ENCODE assay signal across 24 mouse cellular contexts in genomic region chr15:100201806-100202205, GRCm38 (mm10). TPM values are rescaled to one million over a fixed set of nuclear protein-coding genes. Genes with fewer than 3 reads are reported as not detected.
A peak's percentile ranks its signal among the peaks of the same experiment; 100 is the strongest.
DNase-seq lines count a peak whose midpoint lies in the region; ATAC-seq and TF ChIP-seq lines count a peak whose summit lies in the region.
"Had no signal": no experiment of that assay in that cellular context is flagged by ENCODE, and none has a peak within 500 bp of the region (broad histone marks: within the 10 kb centered on the region; RNA-seq: fewer than 3 reads in every experiment).

No protein-coding gene starts in this region.

- 70% methylated on average over 3 of the region's 3 CpGs for WGBS in heart, embryonic 10.5 days
- 41% methylated on average over 3 of the region's 3 CpGs for WGBS in heart, embryonic 15.5 days

- intact Hi-C loops in heart, postnatal 14 days (cut with DNase I), result no loop called here

- H3K27me3 ChIP-seq in heart, embryonic 10.5 days (ENCODE audit: insufficient read depth, poor library complexity, severe bottlenecking), result no peaks in the 10 kb centered on the region
- no peaks in the 10 kb centered on the region for H3K27me3 ChIP-seq in heart, embryonic 15.5 days
- H3K27me3 ChIP-seq: forebrain, embryonic 13.5 days; kidney, embryonic 15.5 days; limb, embryonic 15.5 days; liver, embryonic 13.5 days; megakaryocyte, embryonic 14.5 days; midbrain, embryonic 13.5 days; neural tube, embryonic 13.5 days had no signal

- no peaks in the 10 kb centered on the region for H3K9me3 ChIP-seq in heart, embryonic 10.5 days
- no peaks in the 10 kb centered on the region for H3K9me3 ChIP-seq in heart, embryonic 15.5 days (replicated peaks)
- H3K9me3 ChIP-seq: forebrain, embryonic 13.5 days; kidney, embryonic 15.5 days; limb, embryonic 10.5 days; limb, embryonic 15.5 days; liver, embryonic 13.5 days; megakaryocyte, embryonic 14.5 days; midbrain, embryonic 13.5 days; neural tube, embryonic 13.5 days had no signal

- peak overlapping the region; percentile 44 for H3K4me2 ChIP-seq in heart, embryonic 15.5 days
- H3K4me2 ChIP-seq: forebrain, embryonic 13.5 days; kidney, embryonic 15.5 days; limb, embryonic 15.5 days; liver, embryonic 13.5 days; midbrain, embryonic 13.5 days; neural tube, embryonic 13.5 days had no signal

- H3K9ac ChIP-seq in heart, embryonic 15.5 days, result no peak overlapping the region
- H3K9ac ChIP-seq: kidney, embryonic 15.5 days; limb, embryonic 15.5 days; liver, embryonic 13.5 days; midbrain, embryonic 13.5 days; neural tube, embryonic 13.5 days had no signal

- peaks cover 44% of the 10 kb centered on the region for H3K4me1 ChIP-seq in heart, embryonic 10.5 days
- H3K4me1 ChIP-seq in heart, embryonic 15.5 days (replicated peaks), result peaks cover 49% of the 10 kb centered on the region
- peaks cover 33% of the 10 kb centered on the region for H3K4me1 ChIP-seq in cortical plate, adult 2 months (ENCODE audit: control insufficient read depth, insufficient read depth, low read length)
- H3K4me1 ChIP-seq: forebrain, embryonic 13.5 days; kidney, embryonic 15.5 days; limb, embryonic 10.5 days; liver, embryonic 13.5 days; midbrain, embryonic 13.5 days; neural tube, embryonic 13.5 days had no signal

- no peak for ATAC-seq in heart, embryonic 15.5 days (replicated peaks; ENCODE audit: insufficient number of reproducible peaks, insufficient read depth, low FRiP score, low read depth)
- ATAC-seq: forebrain, embryonic 13.5 days; hindbrain, embryonic 16.5 days; lung, postnatal 0 days; midbrain, embryonic 13.5 days had no signal

- no peak for TF ChIP-seq CTCF in cortical plate, adult 2 months (IDR thresholded peaks at IDR 0.05; ENCODE audit: extremely low read depth, insufficient read depth, low read length)

- TF ChIP-seq POLR2A in cortical plate, adult 2 months (IDR thresholded peaks at IDR 0.05; ENCODE audit: extremely low read depth, insufficient read depth, low read length), result no peak

- no peak overlapping the region for H3K4me3 ChIP-seq in heart, embryonic 10.5 days
- H3K4me3 ChIP-seq in heart, embryonic 15.5 days, result no peak overlapping the region
- no peak overlapping the region for H3K4me3 ChIP-seq in cortical plate, adult 2 months (ENCODE audit: insufficient read depth, low read length)
- H3K4me3 ChIP-seq: forebrain, embryonic 13.5 days; kidney, embryonic 15.5 days; limb, embryonic 10.5 days; limb, embryonic 15.5 days; liver, embryonic 13.5 days; megakaryocyte, embryonic 14.5 days; midbrain, embryonic 13.5 days; neural tube, embryonic 13.5 days had no signal

- peak overlapping the region; percentile 78 for H3K27ac ChIP-seq in heart, embryonic 10.5 days
- peak overlapping the region; percentile 94 for H3K27ac ChIP-seq in heart, embryonic 15.5 days
- H3K27ac ChIP-seq in cortical plate, adult 2 months (ENCODE audit: insufficient read depth, low read length), result peak overlapping the region; percentile 94
- H3K27ac ChIP-seq: forebrain, embryonic 13.5 days; kidney, embryonic 15.5 days; limb, embryonic 10.5 days; limb, embryonic 15.5 days; liver, embryonic 13.5 days; midbrain, embryonic 13.5 days; neural tube, embryonic 13.5 days had no signal

- peaks cover 77% of the 10 kb centered on the region for H3K36me3 ChIP-seq in heart, embryonic 10.5 days
- H3K36me3 ChIP-seq in heart, embryonic 15.5 days, result peaks cover 40% of the 10 kb centered on the region

- DNase-seq in heart, embryonic 10.5 days (ENCODE audit: low spot score), result no peak
- no peak for DNase-seq in heart, postnatal 14 days
- DNase-seq in heart, adult 18-20 months, result no peak
- DNase-seq in brain, adult 2 months (ENCODE audit: low read depth, low spot score), result peak; percentile 64
- DNase-seq: adrenal gland, postnatal 25 days; B cell, adult 2 months; cerebellum, adult 18-20 months; cerebellum, postnatal 14 days; kidney, adult 18-20 months; kidney, postnatal 25 days; liver, embryonic 13.5 days; lung, adult 18-20 months; lung, postnatal 4 days had no signal

RNA-seq across cellular contexts. Expression of gene Atf1, which starts 25.8 kb away (rescaled TPM):
- polyA plus RNA-seq in heart, embryonic 10.5 days (2016; fragmentation: Nextera tagmentation; extraction: Ambion mirVana), result 36.0 and 36.1 TPM in 2 replicates
- total RNA-seq in heart, postnatal 14 days (2021), result 10 to 100 TPM; 44.0 to 48.4 TPM
- polyA plus RNA-seq in heart, embryonic 15.5 days (2015; fragmentation: Nextera tagmentation; extraction: Ambion mirVana), result 37.9 and 39.2 TPM in 2 replicates
- total RNA-seq in heart, adult 18-20 months (2021), result 10 to 100 TPM; 52.5 to 53.5 TPM
- 13.4 and 14.3 TPM in 2 replicates for polyA plus RNA-seq in cortical plate, adult 2 months (2012; rRNA removed)
